Mouse (Mus musculus): Measurements from ENCODE around the gene Kirrel3. TPM values are rescaled to one million over a fixed set of nuclear protein-coding genes. Genes with fewer than 3 reads are reported as not detected.

The Kirrel3 gene
- total RNA-seq, 2 experiments from 2014 or later, result 0.50 to 0.61 TPM

DNA sequence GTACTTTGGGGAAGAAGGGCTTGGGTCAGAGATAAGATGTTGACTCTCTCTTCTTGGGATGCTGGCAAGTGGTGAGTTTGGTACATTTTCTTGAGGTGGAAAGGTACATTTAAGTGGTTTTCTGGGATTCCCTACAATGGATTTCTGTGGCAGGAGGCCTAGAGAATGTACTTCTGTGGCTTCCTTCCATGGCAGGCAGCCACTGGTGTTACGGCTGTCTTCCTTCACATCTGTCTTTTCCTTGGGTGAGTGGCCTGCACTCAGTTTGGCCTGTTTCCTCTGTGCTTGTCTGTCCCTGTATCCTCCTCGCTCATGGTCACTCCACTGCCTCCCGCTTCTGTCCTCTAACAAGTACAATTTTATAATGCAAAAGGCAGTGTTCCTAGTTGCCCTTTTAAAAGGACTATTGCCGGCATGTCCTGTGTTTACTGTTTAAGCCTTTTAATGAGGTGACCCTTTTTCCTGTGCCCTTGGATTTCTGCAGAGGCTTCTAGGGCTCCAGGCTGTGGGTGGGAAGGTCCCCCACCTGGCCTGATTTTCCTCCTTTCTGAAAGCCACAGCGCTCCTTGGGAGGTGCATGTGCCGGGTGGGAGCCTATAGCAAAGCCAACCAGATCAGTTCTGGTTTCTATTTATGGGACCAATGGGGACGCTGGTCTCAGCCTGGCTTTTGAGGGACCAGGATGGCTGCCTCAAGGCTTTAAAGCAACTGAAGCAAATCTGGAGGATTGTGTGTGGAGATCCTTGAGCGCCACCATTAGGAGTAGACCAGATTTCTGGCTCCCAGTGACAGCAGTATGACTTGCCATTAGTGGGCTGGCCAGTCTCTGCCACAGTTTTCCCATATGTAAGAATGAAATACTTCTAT, 491.1 kb downstream of the Kirrel3 start:
- DNase-seq (ENCODE audit: low spot score in 2 of 2), result no peak

- DNase-seq (ENCODE audit: low spot score in 2 of 2), result no peak
Observed at GRCm38 (mm10) chr9:34977700-34978099, 492.0 kb downstream of the Kirrel3 start.

- DNase-seq (ENCODE audit: low spot score in 2 of 2), result no peak
Observed at GRCm38 (mm10) chr9:34978229-34978628, 492.5 kb downstream of the Kirrel3 start.

GRCm38 (mm10) chr9:34980516-34981265, 495.0 kb downstream of the Kirrel3 start:
- DNase-seq (ENCODE audit: low spot score in 2 of 2), result no peak

- no peak for DNase-seq (ENCODE audit: low spot score in 2 of 2)
Observed at GRCm38 (mm10) chr9:34983513-34984462, 498.1 kb downstream of the Kirrel3 start.

- DNase-seq (ENCODE audit: low spot score in 2 of 2), result no peak
Observed at GRCm38 (mm10) chr9:34986156-34986555, 500.5 kb downstream of the Kirrel3 start.

DNA sequence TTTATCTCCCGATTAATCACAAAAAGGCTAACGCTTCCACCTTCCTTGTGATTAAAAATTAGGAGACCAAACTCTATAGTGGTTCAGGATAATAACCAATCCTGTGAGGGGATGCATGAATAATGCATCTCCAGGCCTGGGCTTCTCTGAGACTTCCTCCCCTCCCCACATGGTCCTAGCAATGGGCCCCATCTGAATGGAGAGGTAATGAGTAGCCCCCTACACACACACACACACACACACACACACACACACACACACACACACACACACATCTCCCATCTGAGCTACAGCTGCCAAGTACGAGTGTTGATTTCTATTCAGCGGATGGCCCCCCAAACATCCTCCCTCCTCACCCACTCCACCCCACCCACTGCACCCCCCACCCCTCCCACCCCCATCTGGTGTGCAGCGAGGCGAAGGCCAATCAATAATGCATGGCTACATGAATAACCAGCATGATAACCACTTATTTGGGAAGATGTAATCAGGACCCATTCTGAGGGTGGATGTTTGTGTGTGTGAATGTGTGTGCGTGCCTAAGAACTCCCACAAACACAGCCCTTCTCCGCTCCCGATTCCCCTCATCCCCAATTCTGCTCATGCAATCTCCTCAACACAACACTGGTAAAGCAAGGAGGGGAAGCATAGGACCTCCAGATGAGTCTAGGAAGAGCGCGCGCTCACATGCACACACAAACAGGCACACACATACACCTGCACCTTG, 501.9 kb downstream of the Kirrel3 start:
- no peak for DNase-seq (ENCODE audit: low spot score in 2 of 2)

DNA sequence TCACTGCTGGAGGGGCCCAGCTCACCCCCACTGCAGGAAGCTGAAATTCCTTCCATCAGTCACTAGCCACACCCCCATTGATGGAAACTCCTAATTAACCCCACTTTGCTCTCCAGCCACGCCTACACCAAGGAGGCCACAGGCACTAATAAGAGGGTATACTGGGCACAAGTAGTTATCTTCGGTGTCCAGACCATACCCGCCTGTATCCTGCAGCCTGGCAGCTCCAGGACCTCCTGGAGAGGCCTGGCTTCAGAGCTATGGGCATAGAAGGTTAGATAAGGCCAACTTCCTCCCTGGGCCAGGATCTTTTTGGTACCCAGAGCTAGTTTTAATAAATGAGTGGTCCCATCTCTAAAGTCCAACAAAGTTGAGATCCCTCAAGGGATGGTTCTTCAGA, 503.0 kb downstream of the Kirrel3 start:
- DNase-seq (ENCODE audit: low spot score in 2 of 2), result no peak

DNA sequence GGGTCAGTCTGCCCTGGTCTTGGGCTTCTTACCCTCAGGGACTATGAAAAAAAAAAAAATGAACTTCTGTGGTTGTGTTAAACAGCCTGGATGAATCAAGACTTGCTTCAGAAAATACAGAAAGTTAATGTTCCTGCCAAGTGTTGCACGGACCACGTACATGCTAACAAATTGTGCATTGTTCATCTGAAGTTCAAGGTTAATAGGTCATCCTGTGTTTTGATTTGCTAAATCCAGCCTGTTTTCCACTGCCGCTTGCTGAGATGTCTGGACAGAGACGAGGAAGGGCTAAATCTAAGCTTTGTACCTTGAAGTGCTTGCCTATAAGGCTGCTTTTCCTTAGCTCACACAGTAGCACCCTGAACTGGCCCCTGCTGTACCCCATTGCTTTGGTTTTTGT, 506.5 kb downstream of the Kirrel3 start:
- no peak for DNase-seq (ENCODE audit: low spot score in 2 of 2)

- DNase-seq (ENCODE audit: low spot score in 2 of 2), result peak; percentile 76 to 83
Observed at GRCm38 (mm10) chr9:34993467-34994211, 507.9 kb downstream of the Kirrel3 start.

DNA sequence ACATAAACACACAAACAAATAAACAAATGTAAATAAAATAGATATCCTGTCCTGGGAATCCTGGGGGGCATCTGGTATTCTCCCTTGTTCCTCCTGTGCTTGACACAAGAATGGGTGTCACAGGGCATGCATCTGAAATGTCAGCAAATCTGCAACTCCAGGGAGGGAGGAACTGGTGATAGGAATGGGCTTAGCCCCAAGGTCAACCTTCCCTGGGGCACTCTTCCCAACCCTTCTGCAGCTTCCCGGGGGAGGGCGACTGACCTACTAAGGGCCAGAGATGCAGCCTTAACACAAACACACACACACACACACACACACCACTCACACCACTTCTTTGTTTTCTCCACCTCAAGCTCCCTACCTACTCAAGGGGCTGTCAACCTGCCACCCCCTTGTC, 509.4 kb downstream of the Kirrel3 start:
- no peak for DNase-seq (ENCODE audit: low spot score in 2 of 2)

- DNase-seq (ENCODE audit: low spot score in 2 of 2), result no peak
Observed at GRCm38 (mm10) chr9:34995660-34996378, 510.1 kb downstream of the Kirrel3 start.

GRCm38 (mm10) chr9:34997880-34998865, 512.5 kb downstream of the Kirrel3 start:
- DNase-seq (ENCODE audit: low spot score in 2 of 2), result no peak

GRCm38 (mm10) chr9:35004113-35004512, 518.4 kb downstream of the Kirrel3 start:
- no peak for DNase-seq (ENCODE audit: low spot score in 2 of 2)

GRCm38 (mm10) chr9:35007697-35008341, 522.1 kb downstream of the Kirrel3 start:
- DNase-seq (ENCODE audit: low spot score in 2 of 2), result no peak

GRCm38 (mm10) chr9:35016762-35017161, 531.1 kb downstream of the Kirrel3 start:
- DNase-seq (ENCODE audit: low spot score in 2 of 2), result peak in 1 of 2 experiments; percentile 30

- no peak for DNase-seq (ENCODE audit: low spot score in 2 of 2)
Observed at GRCm38 (mm10) chr9:35017563-35017962, 531.9 kb downstream of the Kirrel3 start.
